Mouse (Mus musculus): ENCODE measurements around the gene Ripor3.

Gene Ripor3

GRCm38 (mm10) chr2:167989310-167989709 lies 21.1 kb downstream of the Ripor3 start:
- CTCF ChIA-PET: no interaction called here

GRCm38 (mm10) chr2:167987640-167988039 lies 22.8 kb downstream of the Ripor3 start:
- CTCF ChIA-PET: interaction anchor here (0.5 to 1.5 kb wide), 4 partner anchors 17 to 129 kb away, joined by 3 to 11 read pairs (median 3); no protein-coding TSS in a partner anchor

DNA sequence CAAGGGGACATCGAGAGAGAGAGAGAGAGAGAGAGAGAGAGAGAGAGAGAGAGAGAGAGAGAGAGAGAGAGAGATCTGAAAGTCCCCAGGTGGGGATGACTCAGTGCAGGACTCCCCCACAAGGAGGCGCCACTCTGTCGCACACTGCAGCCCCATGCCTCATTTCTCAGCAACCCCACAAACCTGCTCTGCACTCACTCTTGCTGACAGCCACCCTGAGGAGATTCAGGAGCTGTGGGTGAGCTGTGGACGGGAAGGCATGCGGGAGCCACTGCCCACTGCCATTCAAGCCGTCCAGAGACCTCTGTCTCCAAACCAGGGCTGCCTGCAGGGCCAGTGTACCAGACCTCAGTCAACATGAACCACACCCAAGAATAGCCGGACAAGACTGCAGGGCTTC lies 23.7 kb downstream of the Ripor3 start:
- CTCF ChIA-PET: interaction anchor here (0.7 kb wide), 1 partner anchor 409 kb away, joined by 6 read pairs; no protein-coding TSS in a partner anchor

DNA sequence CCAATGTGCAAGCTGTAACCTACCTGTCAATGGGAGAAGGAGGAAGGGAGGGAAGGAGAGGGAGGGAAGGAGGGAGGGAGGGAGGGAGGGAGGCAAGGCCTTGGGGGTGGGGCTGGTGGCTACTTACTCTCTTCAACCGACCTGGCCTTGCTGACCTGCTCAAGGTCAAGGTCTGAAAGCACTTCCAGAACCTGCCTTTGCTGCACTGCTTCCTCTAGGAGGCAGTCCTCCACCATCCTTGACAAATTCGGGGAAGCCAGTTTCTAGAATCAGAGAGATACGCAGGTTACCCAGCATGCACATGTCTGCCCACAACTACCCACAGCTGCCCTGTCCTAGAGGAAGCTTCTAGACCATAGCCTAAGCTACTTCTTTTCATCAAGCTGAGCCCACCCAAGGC lies 25.5 kb downstream of the Ripor3 start:
- CTCF ChIA-PET: interaction anchor here (0.7 kb wide), 1 partner anchor 21 kb away, joined by 3 read pairs; no protein-coding TSS in a partner anchor

DNA sequence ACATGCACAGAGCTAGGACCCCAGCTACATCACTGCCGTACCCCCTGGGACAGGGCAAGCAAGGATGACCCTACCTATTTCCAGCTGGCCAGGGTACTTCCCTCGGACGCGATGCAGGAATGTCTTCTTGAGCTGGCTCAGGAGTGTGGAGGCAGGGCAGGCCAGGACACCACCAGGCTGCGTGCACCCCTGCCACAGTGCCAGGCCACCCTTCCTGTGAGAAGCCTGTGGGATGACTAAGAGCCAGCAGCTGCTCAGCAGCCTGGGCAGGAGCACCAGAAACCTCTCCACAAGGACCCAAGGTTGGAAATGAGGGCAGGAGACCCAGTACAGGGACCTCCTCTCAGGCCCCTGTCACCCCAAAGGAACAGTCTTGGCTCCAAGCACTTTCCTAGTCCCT lies 26.0 kb downstream of the Ripor3 start:
- CTCF ChIA-PET: interaction anchor here (0.6 to 0.7 kb wide), 3 partner anchors 10 to 161 kb away, joined by 3 to 4 read pairs (median 3); no protein-coding TSS in a partner anchor

GRCm38 (mm10) chr2:167982646-167983045 lies 27.8 kb downstream of the Ripor3 start:
- CTCF ChIA-PET: no interaction called here

DNA sequence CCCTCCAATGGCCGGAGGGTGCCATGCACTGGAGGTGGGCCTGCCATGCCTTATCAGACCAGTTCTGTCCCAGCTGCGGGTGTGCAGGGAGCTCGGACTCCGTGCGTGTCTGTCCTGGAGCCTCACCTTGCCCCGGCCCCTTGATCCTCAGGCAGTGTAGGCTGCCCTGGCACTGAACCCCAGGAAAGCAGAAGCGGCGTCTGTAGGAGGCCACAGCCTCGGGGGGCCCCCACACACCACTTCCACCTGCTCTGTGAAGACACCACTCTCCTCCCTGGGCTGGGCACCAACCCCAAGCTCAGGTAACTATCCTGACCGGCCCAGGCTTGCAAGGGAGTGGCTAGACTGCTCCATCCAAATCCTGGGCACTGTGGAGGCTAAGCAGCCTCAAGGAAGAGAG lies 30.0 kb downstream of the Ripor3 start:
- CTCF ChIA-PET: interaction anchor here (0.6 to 1.1 kb wide), 2 partner anchors 10 to 230 kb away, joined by 3 read pairs; no protein-coding TSS in a partner anchor

- CTCF ChIA-PET: no interaction called here
Measured at GRCm38 (mm10) chr2:167978271-167978670, 32.1 kb downstream of the Ripor3 start.

- CTCF ChIA-PET: no interaction called here
Measured at GRCm38 (mm10) chr2:167975746-167976145, 34.7 kb downstream of the Ripor3 start.

DNA sequence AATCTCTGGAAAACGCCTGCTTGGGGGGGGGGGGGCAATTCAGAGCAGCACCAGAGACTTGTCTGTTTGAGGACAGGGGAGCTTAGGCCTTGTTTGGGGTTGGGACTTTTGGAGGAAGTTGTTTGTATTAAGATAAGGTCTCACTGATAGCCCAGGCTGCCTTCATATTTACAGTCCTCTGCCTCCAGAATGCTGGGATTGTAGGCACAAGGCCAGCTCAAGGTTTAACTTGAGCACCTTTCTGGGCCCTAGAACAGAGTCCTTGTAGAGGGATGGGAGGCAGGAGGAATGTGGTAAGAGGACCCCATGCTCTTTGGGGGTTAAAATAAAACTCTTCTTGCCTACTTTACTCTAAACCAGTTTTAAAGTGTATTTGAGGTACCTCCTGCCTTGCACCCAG lies 37.6 kb downstream of the Ripor3 start:
- CTCF ChIA-PET: interaction anchor here (0.6 kb wide), 1 partner anchor 29 kb away, joined by 6 read pairs; no protein-coding TSS in a partner anchor

- CTCF ChIA-PET: interaction anchor here (0.6 kb wide), 1 partner anchor 30 kb away, joined by 6 read pairs; no protein-coding TSS in a partner anchor
Measured at GRCm38 (mm10) chr2:167972146-167972545, 38.3 kb downstream of the Ripor3 start.

- CTCF ChIA-PET: interaction anchor here (0.9 kb wide), 1 partner anchor 10 kb away, joined by 3 read pairs; no protein-coding TSS in a partner anchor
Measured at GRCm38 (mm10) chr2:167969851-167970541, 40.4 kb downstream of the Ripor3 start.

DNA sequence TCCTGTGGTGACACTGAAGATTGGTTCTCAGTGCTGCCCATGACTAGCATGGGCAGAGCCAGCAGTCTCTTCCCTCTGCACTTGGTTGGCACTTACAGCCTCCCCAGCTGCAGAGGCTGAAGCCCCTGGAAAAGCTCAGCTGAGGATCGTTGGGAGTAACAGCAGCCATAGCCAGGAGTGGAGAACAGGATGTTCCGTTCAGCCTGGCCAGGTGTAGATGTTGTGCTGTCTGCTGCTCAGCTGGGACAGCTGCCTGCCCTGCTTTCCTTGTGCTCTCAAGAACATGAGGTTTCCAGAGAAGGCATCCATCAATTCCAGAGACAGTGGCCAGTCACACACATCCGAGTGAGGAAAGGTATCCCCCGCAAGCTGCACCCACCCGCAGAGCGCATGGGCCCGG lies 41.9 kb downstream of the Ripor3 start:
- CTCF ChIA-PET: no interaction called here

DNA sequence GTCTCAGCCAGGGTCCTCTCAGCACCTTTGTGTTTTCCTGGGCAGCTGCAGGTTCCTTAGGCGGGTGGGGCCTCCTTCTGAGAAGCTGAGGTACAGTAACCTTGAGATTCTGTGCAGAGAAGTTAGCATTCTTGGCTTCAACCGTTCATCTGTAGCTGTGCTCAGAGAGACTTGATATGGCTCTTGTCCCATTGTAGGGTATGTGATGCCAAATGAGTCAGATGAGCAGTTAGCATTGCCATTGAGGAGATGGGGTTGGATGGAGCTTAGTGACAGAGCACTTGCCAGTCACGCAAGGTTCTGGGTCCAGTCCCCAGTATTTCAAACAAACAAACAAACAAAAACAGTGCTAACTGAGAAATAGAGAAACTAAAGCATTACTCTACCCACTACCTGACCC lies 44.5 kb downstream of the Ripor3 start:
- CTCF ChIA-PET: no interaction called here

- CTCF ChIA-PET: no interaction called here
Measured at GRCm38 (mm10) chr2:167964320-167964719, 46.1 kb downstream of the Ripor3 start.

GRCm38 (mm10) chr2:167963778-167964300 lies 46.6 kb downstream of the Ripor3 start:
- CTCF ChIA-PET: no interaction called here

DNA sequence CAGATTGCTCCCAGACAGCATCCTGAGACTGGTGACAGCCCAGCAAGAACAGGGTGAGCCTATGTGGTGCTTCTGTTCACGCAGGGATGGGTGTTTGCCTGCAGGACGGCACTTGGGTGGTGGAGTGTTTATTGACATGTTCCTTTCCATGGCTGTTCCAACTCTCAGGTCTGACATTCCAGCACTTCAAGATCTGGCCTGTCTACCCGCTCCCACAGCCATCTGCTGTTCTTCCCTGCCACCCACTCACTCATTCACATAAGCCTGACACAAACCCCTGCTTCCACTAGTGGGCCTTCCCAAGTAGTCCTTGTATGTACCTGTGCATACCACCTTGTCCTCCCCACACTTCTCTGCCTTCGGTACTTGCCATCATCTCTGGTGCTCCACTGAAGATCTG lies 47.2 kb downstream of the Ripor3 start:
- CTCF ChIA-PET: no interaction called here

GRCm38 (mm10) chr2:167962347-167962746 lies 48.1 kb downstream of the Ripor3 start:
- CTCF ChIA-PET: interaction anchor here (1.1 kb wide), 1 partner anchor 26 kb away, joined by 3 read pairs; no protein-coding TSS in a partner anchor

- CTCF ChIA-PET: no interaction called here
Measured at GRCm38 (mm10) chr2:167960584-167960983, 49.8 kb downstream of the Ripor3 start.

GRCm38 (mm10) chr2:167959996-167960395 lies 50.4 kb downstream of the Ripor3 start:
- CTCF ChIA-PET: interaction anchor here (0.9 to 1.0 kb wide), 2 partner anchors 12 to 20 kb away, joined by 3 read pairs; no protein-coding TSS in a partner anchor

DNA sequence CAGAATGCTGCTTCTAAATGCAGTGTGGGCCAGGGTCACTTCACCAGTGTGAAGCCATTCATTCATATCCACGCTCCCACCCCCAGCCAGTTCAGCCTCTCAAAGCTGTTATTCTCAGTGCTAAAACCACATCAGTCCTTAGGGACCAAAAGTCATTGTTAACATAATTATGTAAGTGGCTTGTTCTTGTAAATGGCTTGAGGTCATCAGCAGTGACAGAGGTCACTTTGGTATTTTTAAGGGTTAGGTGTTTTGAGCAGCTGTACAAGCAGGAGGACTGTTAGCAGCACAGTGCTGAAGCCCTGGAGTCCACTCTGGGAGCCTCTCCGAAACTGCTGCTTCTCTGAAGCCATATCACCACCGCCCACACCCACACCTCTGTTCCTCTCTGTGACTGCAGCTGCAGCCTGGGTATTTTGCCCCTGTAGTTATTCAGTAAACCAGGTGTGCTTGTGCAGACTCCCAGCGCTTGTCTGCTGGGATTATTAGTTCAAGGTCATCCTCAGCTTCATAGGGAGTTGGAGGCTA lies 51.0 kb downstream of the Ripor3 start:
- CTCF ChIA-PET: interaction anchor here (0.9 to 1.0 kb wide), 2 partner anchors 12 to 19 kb away, joined by 3 read pairs; no protein-coding TSS in a partner anchor

- CTCF ChIA-PET: no interaction called here
Measured at GRCm38 (mm10) chr2:167958843-167959242, 51.6 kb downstream of the Ripor3 start.
